Mouse (Mus musculus) MEL (cell line): ENCODE data around the gene Clic1. TPM values are rescaled to one million over a fixed set of nuclear protein-coding genes. Genes with fewer than 3 reads are reported as not detected.

Experiments used
- DNase-seq: peaks from one replicate; pipeline ENCODE4 v3.0.0; 2011; ENCODE audit warnings: low read depth, low spot score
- H3K27ac ChIP-seq: 2 replicates; pipeline ENCODE4 v1.5.1; 2012; ENCODE audit warnings: low read depth, mild to moderate bottlenecking, control low read depth, low read length, moderate library complexity; ENCODE audit not compliant: control insufficient read depth
- H3K27me3 ChIP-seq, 2 experiments: fragments of 150-350 bp in 1 of 2; sonication (generic) in 1 of 2; 2 replicates each; pipeline ENCODE4 v1.6.1; 2012; ENCODE audit warnings: low read length in 2 of 2, mild to moderate bottlenecking in 2 of 2, improper control_type of control experiment in 1 of 2, moderate library complexity in 1 of 2; ENCODE audit not compliant: insufficient read depth in 2 of 2, control insufficient read depth in 1 of 2
- H3K36me3 ChIP-seq, 2 experiments: 2 replicates each; pipeline ENCODE4 v1.6.1; 2012 to 2014; ENCODE audit warnings: low read length in 2 of 2, improper control_type of control experiment in 1 of 2, inconsistent platforms in 1 of 2, mild to moderate bottlenecking in 1 of 2; ENCODE audit not compliant: insufficient read depth in 2 of 2, control insufficient read depth in 1 of 2
- H3K4me1 ChIP-seq, 2 experiments: fragments of 150-350 bp in 1 of 2; sonication (generic) in 1 of 2; 2 replicates each; pipeline ENCODE4 v1.6.1; 2012; ENCODE audit warnings: low read length in 2 of 2, improper control_type of control experiment in 1 of 2, mild to moderate bottlenecking in 1 of 2; ENCODE audit not compliant: insufficient read depth in 2 of 2, control insufficient read depth in 1 of 2
- H3K4me3 ChIP-seq, 2 experiments: fragments of 150-350 bp in 1 of 2; sonication (generic) in 1 of 2; 2 replicates each; pipeline ENCODE4 v1.5.1; 2012; ENCODE audit warnings: low read depth in 2 of 2, low read length in 2 of 2, mild to moderate bottlenecking in 2 of 2, moderate library complexity in 2 of 2, control low read depth in 1 of 2, improper control_type of control experiment in 1 of 2; ENCODE audit not compliant: control insufficient read depth in 1 of 2, insufficient read depth in 1 of 2
- H3K79me2 ChIP-seq: 2 replicates; pipeline ENCODE4 v1.6.1; 2012; ENCODE audit warnings: mild to moderate bottlenecking, low read length, moderate library complexity; ENCODE audit not compliant: control insufficient read depth, poor library complexity, insufficient read depth
- H3K9ac ChIP-seq: 2 replicates; pipeline ENCODE4 v1.6.1; 2012; ENCODE audit warnings: low read depth, mild to moderate bottlenecking, control low read depth, low read length, moderate library complexity; ENCODE audit not compliant: control insufficient read depth, poor library complexity, severe bottlenecking
- H3K9me3 ChIP-seq: fragments of 150-350 bp; sonication (generic); replicated peaks from 2 replicates; pipeline ENCODE4 v1.6.1; 2012; ENCODE audit warnings: mild to moderate bottlenecking, low read length, improper control_type of control experiment, moderate library complexity; ENCODE audit not compliant: insufficient read depth
- BHLHE40 ChIP-seq: IDR thresholded peaks from 2 replicates; pipeline ENCODE4 v1.6.1; 2012; ENCODE audit warnings: low read depth, mild to moderate bottlenecking, inconsistent platforms, low read length, improper control_type of control experiment, borderline replicate concordance
- CHD2 ChIP-seq: IDR thresholded peaks from 2 replicates; pipeline ENCODE4 v1.6.1; 2011; ENCODE audit warnings: low read length, improper control_type of control experiment
- E2F4 ChIP-seq: IDR thresholded peaks from 2 replicates; pipeline ENCODE4 v1.6.1; 2011; ENCODE audit warnings: low read depth, low read length, improper control_type of control experiment, borderline replicate concordance
- EP300 ChIP-seq, 2 experiments: IDR thresholded peaks; 2 replicates each; pipeline ENCODE4 v1.6.1; 2011; ENCODE audit warnings: improper control_type of control experiment in 2 of 2, low read length in 2 of 2, low read depth in 1 of 2, mild to moderate bottlenecking in 1 of 2
- GABPA ChIP-seq: IDR thresholded peaks from 2 replicates; pipeline ENCODE4 v1.6.1; 2012; ENCODE audit warnings: low read depth, mild to moderate bottlenecking, inconsistent platforms, low read length, improper control_type of control experiment, moderate library complexity
- JUND ChIP-seq: IDR thresholded peaks from 2 replicates; pipeline ENCODE4 v1.6.1; 2011; ENCODE audit warnings: low read depth, mild to moderate bottlenecking, improper control_type of control experiment, low read length
- KAT2A ChIP-seq: conservative IDR thresholded peaks from 2 replicates; pipeline ENCODE4 v1.6.1; 2012; ENCODE audit warnings: low read depth, low read length, improper control_type of control experiment, inconsistent platforms
- MAFK ChIP-seq: IDR thresholded peaks from 2 replicates; pipeline ENCODE4 v1.6.1; 2011; ENCODE audit warnings: low read depth, mild to moderate bottlenecking, low read length, improper control_type of control experiment, borderline replicate concordance
- MAZ ChIP-seq: IDR thresholded peaks from 2 replicates; pipeline ENCODE4 v1.6.1; 2012; ENCODE audit warnings: low read depth, mild to moderate bottlenecking, inconsistent platforms, low read length, improper control_type of control experiment
- POLR2A ChIP-seq, 2 experiments: IDR thresholded peaks; 2 replicates each; pipeline ENCODE4 v1.6.1; 2011 to 2012; ENCODE audit warnings: low read length in 2 of 2, mild to moderate bottlenecking in 2 of 2, control low read depth in 1 of 2, improper control_type of control experiment in 1 of 2, low read depth in 1 of 2, moderate library complexity in 1 of 2; ENCODE audit not compliant: control insufficient read depth in 1 of 2, insufficient read depth in 1 of 2, poor library complexity in 1 of 2
- RCOR1 ChIP-seq: IDR thresholded peaks from 2 replicates; pipeline ENCODE4 v1.6.1; 2012; ENCODE audit warnings: low read depth, mild to moderate bottlenecking, inconsistent platforms, low read length, improper control_type of control experiment
- SIN3A ChIP-seq: IDR thresholded peaks from 2 replicates; pipeline ENCODE4 v1.6.1; 2012; ENCODE audit warnings: low read length, improper control_type of control experiment, inconsistent platforms
- SMC3 ChIP-seq: IDR thresholded peaks from 2 replicates; pipeline ENCODE4 v1.6.1; 2011; ENCODE audit warnings: low read depth, low read length, improper control_type of control experiment
- TAL1 ChIP-seq: IDR thresholded peaks from 2 replicates; pipeline ENCODE4 v1.6.1; 2012; ENCODE audit warnings: mild to moderate bottlenecking, inconsistent platforms, low read length, moderate library complexity, mixed read lengths
- TCF12 ChIP-seq: IDR thresholded peaks from 2 replicates; pipeline ENCODE4 v1.6.1; 2014; ENCODE audit warnings: low read depth, mild to moderate bottlenecking, inconsistent platforms, low read length, improper control_type of control experiment, moderate library complexity
- USF2 ChIP-seq, 2 experiments: IDR thresholded peaks; 2 replicates each; pipeline ENCODE4 v1.6.1; 2011 to 2012; ENCODE audit warnings: improper control_type of control experiment in 2 of 2, low read length in 2 of 2, borderline replicate concordance in 1 of 2, inconsistent platforms in 1 of 2, low read depth in 1 of 2, mild to moderate bottlenecking in 1 of 2; ENCODE audit not compliant: insufficient read depth in 1 of 2
- ZC3H11A ChIP-seq: IDR thresholded peaks from 2 replicates; pipeline ENCODE4 v1.6.1; 2012; ENCODE audit warnings: low read depth, mild to moderate bottlenecking, inconsistent platforms, low read length, improper control_type of control experiment
- ZKSCAN1 ChIP-seq: IDR thresholded peaks from 2 replicates; pipeline ENCODE4 v1.6.1; 2012; ENCODE audit warnings: low read depth, mild to moderate bottlenecking, inconsistent platforms, low read length, improper control_type of control experiment, moderate library complexity
- polyA plus RNA-seq, 2 experiments: library from polyadenylated mRNA; stranded (reverse) in 1 of 2; unstranded in 1 of 2; fragments of >175 nt in 1 of 2; fragments of >200 nt in 1 of 2; gene quantifications; 2 replicates each; pipeline versions ENCODE4 v1.2.1 to v1.2.4; 2012; ENCODE audit warnings: low replicate concordance in 2 of 2, low read depth in 1 of 2; ENCODE audit not compliant: insufficient read length in 2 of 2, insufficient read depth in 1 of 2, missing spikeins in 1 of 2
- total RNA-seq: library from RNA; depleted of rRNA; stranded (reverse); fragments of 300-350 nt; gene quantifications from 2 replicates; pipeline ENCODE4 v1.2.3, GENCODE M21; 2012

Gene Clic1
- total and polyA plus RNA-seq, 3 experiments: 309 to 335 (median 333) TPM

- H3K79me2 ChIP-seq: no peaks in the 10 kb centered on the region
- no peaks in the 10 kb centered on the region for H3K27me3 ChIP-seq
- TF ChIP-seq MAFK (no peak), ZKSCAN1 (no peak), MAZ (no peak), KAT2A (no peak), EP300 (IDR thresholded peaks at IDR 0.05; ENCODE audit: low read depth in 1 of 2, low read length in 2 of 2) (no peak), USF2 (IDR thresholded peaks at IDR 0.05; ENCODE audit: borderline replicate concordance in 1 of 2, insufficient read depth in 1 of 2, low read depth in 1 of 2, low read length in 2 of 2) (no peak), E2F4 (no peak), SIN3A (no peak), ZC3H11A (no peak), JUND (no peak), SMC3 (no peak), TCF12 (no peak), GABPA (no peak), POLR2A (IDR thresholded peaks at IDR 0.05; ENCODE audit: control insufficient read depth in 1 of 2, insufficient read depth in 1 of 2, low read depth in 1 of 2, low read length in 2 of 2, poor library complexity in 1 of 2) (no peak), TAL1 (no peak), CHD2 (no peak), BHLHE40 (no peak)
- TF ChIP-seq, all 39 proteins: peak for 0
- no peak overlapping the region for H3K9ac ChIP-seq
- H3K4me1 ChIP-seq: peaks cover 0 to 8% of the 10 kb centered on the region in 2 experiments; a peak in 3 of 4 replicates
- H3K27ac ChIP-seq: no peak overlapping the region
- no peak for DNase-seq
- no peaks in the 10 kb centered on the region for H3K9me3 ChIP-seq
- H3K4me3 ChIP-seq: no peak overlapping the region
- H3K36me3 ChIP-seq: peaks cover 0 to 1% of the 10 kb centered on the region in 2 experiments; a peak in 2 of 4 replicates
Observed at GRCm38 (mm10) chr17:35063466-35063865, 13.7 kb downstream of the Clic1 start.

- no peak for TF ChIP-seq JUND
- TF ChIP-seq TAL1: no peak
- no peak for TF ChIP-seq RCOR1
- TF ChIP-seq POLR2A (IDR thresholded peaks at IDR 0.05; ENCODE audit: control insufficient read depth in 1 of 2, insufficient read depth in 1 of 2, low read depth in 1 of 2, low read length in 2 of 2, poor library complexity in 1 of 2): no peak
- TF ChIP-seq, all 39 proteins: peak for 0
- Histone ChIP-seq H3K79me2 (no peaks in the 10 kb centered on the region), H3K4me1 (peaks cover 0 to 9% of the 10 kb centered on the region in 2 experiments; a peak in 3 of 4 replicates), H3K27ac (no peak overlapping the region), H3K9ac (no peak overlapping the region), H3K36me3 (no peaks in the 10 kb centered on the region; a peak in 1 of 4 replicates), H3K9me3 (no peaks in the 10 kb centered on the region), H3K4me3 (no peak overlapping the region), H3K27me3 (no peaks in the 10 kb centered on the region)
- no peak for DNase-seq
Observed at GRCm38 (mm10) chr17:35064378-35064877, 14.7 kb downstream of the Clic1 start.
